Mouse (Mus musculus) CH12.LX (cell line): ENCODE results near the gene Cacul1.

ENCODE experiments used
- CTCF ChIP-seq, 2 experiments: IDR thresholded peaks in 1 of 2; conservative IDR thresholded peaks in 1 of 2; 2 replicates each; pipeline ENCODE4 v1.5.1; 2011 to 2012; ENCODE audit warnings: low read depth in 2 of 2, low read length in 2 of 2, improper control_type of control experiment in 1 of 2, inconsistent platforms in 1 of 2, mild to moderate bottlenecking in 1 of 2, moderate library complexity in 1 of 2
- ETS1 ChIP-seq: conservative IDR thresholded peaks from 2 replicates; pipeline ENCODE4 v1.6.1; 2012; ENCODE audit warnings: low read depth, mild to moderate bottlenecking, inconsistent platforms, low read length, improper control_type of control experiment, moderate library complexity
- KAT2A ChIP-seq: IDR thresholded peaks from 2 replicates; pipeline ENCODE4 v1.6.1; 2012; ENCODE audit warnings: low read length, improper control_type of control experiment, inconsistent platforms; ENCODE audit not compliant: insufficient replicate concordance
- MAX ChIP-seq: IDR thresholded peaks from 2 replicates; pipeline ENCODE4 v1.6.1; 2011; ENCODE audit warnings: low read length, improper control_type of control experiment
- MYC ChIP-seq: IDR thresholded peaks from 2 replicates; pipeline ENCODE4 v1.6.1; 2011; ENCODE audit warnings: low read depth, mild to moderate bottlenecking, improper control_type of control experiment, low read length
- POLR2A ChIP-seq: IDR thresholded peaks from 2 replicates; pipeline ENCODE4 v1.6.1; 2011; ENCODE audit warnings: low read depth, mild to moderate bottlenecking, improper control_type of control experiment, low read length
- RAD21 ChIP-seq: IDR thresholded peaks from 2 replicates; pipeline ENCODE4 v1.6.1; 2011; ENCODE audit warnings: low read depth, mild to moderate bottlenecking, low read length, improper control_type of control experiment, moderate library complexity
- RCOR1 ChIP-seq: conservative IDR thresholded peaks from 2 replicates; pipeline ENCODE4 v1.6.1; 2012; ENCODE audit warnings: low read depth, mild to moderate bottlenecking, inconsistent platforms, low read length, improper control_type of control experiment
- USF2 ChIP-seq: conservative IDR thresholded peaks from 2 replicates; pipeline ENCODE4 v1.6.1; 2011; ENCODE audit warnings: low read depth, low read length, improper control_type of control experiment
- ZKSCAN1 ChIP-seq: IDR thresholded peaks from 2 replicates; pipeline ENCODE4 v1.6.1; 2012; ENCODE audit warnings: low read depth, inconsistent platforms, low read length, improper control_type of control experiment, borderline replicate concordance

DNA sequence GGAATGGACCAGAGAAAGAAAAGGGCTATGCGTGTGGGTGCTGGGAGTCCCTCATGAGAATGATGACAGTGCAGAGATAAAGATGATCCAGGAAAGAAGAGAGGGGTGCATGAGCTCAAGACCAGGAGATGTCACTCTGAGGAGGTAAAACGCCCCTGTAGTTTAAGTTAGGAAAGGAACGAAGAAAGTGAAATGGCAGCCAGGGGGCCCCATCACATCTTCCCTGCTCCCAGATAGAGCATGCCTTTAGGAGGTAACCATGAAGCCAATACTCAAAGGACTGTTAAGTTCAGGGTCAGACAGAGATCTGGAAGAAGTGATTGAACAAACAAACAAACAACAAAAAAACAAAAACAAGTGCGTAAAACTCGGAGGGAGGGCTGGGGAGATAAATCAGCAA is 5.8 kb upstream of the Cacul1 start:
- TF ChIP-seq POLR2A = no peak
- TF ChIP-seq KAT2A = no peak
- TF ChIP-seq CTCF (conservative IDR thresholded peaks at IDR 0.05 in 1 of 2, IDR thresholded peaks at IDR 0.05 in 1 of 2; ENCODE audit: low read depth in 2 of 2, low read length in 2 of 2) = peak in 1 of 2 experiments; percentile 51; a peak in 2 of 4 replicates
- no peak for TF ChIP-seq ZKSCAN1
- no peak for TF ChIP-seq MAX
- TF ChIP-seq MYC = no peak
- TF ChIP-seq RAD21 = peak; percentile 15
- TF ChIP-seq RCOR1 = no peak
- no peak for TF ChIP-seq USF2
- no peak for TF ChIP-seq ETS1
